Mouse (Mus musculus) kidney, adult 2 months (tissue): ENCODE results near the gene Gm17455. TPM values are rescaled to one million over a fixed set of nuclear protein-coding genes. Genes with fewer than 3 reads are reported as not detected.

Experiments used
- DNase-seq: peaks from one replicate; pipeline ENCODE4 v3.0.0; 2021
- H3K27ac ChIP-seq: fragments of 200-500 bp; 2 replicates; pipeline ENCODE4 v1.5.1; 2012; ENCODE audit warnings: low read depth, low read length, control low read depth, inconsistent platforms; ENCODE audit not compliant: insufficient read depth
- H3K27me3 ChIP-seq: fragments of 200-500 bp; replicated peaks from 2 replicates; pipeline ENCODE4 v1.6.1; 2012; ENCODE audit warnings: mild to moderate bottlenecking, moderate library complexity, low read length, inconsistent platforms; ENCODE audit not compliant: control insufficient read depth, insufficient read depth
- H3K36me3 ChIP-seq: fragments of 200-500 bp; 2 replicates; pipeline ENCODE4 v1.6.1; 2012; ENCODE audit warnings: mild to moderate bottlenecking, moderate library complexity, low read length, inconsistent platforms; ENCODE audit not compliant: control insufficient read depth, insufficient read depth
- H3K4me1 ChIP-seq: fragments of 200-500 bp; 2 replicates; pipeline ENCODE4 v1.6.1; 2011; ENCODE audit warnings: low read length; ENCODE audit not compliant: control insufficient read depth, insufficient read depth
- H3K4me3 ChIP-seq: fragments of 200-500 bp; 2 replicates; pipeline ENCODE4 v1.5.1; 2011; ENCODE audit warnings: mild to moderate bottlenecking, low read depth, low read length, control low read depth; ENCODE audit not compliant: insufficient read depth
- CTCF ChIP-seq: fragments of 200-500 bp; conservative IDR thresholded peaks from 2 replicates; pipeline ENCODE4 v1.5.1; 2011; ENCODE audit warnings: low read depth, mild to moderate bottlenecking, control low read depth, low read length, moderate library complexity, mixed read lengths; ENCODE audit not compliant: insufficient read depth, insufficient read length
- POLR2A ChIP-seq: fragments of 200-500 bp; IDR thresholded peaks from one replicate; pipeline ENCODE4 v1.6.1; 2011; ENCODE audit warnings: low read depth, low read length, control low read depth
- WGBS: fragments of 180-500 bp; shearing (Covaris S2); methylation state at CpG from one replicate; pipeline ENCODE4 v1.1.7; 2018; 5-methylcytosine and 5-hydroxymethylcytosine counted together
- polyA plus RNA-seq: library from polyadenylated mRNA; depleted of rRNA; stranded (reverse); fragments of >200 nt; gene quantifications from 2 replicates; pipeline ENCODE4 v1.2.3, GENCODE M21; 2012

Gene Gm17455
- polyA plus RNA-seq, 1 experiment, result not detected

- no peak overlapping the region for H3K4me3 ChIP-seq
- no peaks in the 10 kb centered on the region; the same call in 1 of the 2 replicates for H3K27me3 ChIP-seq
- no peaks in the 10 kb centered on the region for H3K4me1 ChIP-seq
- DNase-seq, result no peak
- 84% methylated on average over 2 of the region's 2 CpGs for WGBS
- no peak for TF ChIP-seq POLR2A
- TF ChIP-seq CTCF, result no peak
- no peaks in the 10 kb centered on the region for H3K36me3 ChIP-seq
- no peak overlapping the region for H3K27ac ChIP-seq
Observed at GRCm38 (mm10) chr10:60367145-60367544, 32.4 kb upstream of the Gm17455 start.

GRCm38 (mm10) chr10:60367904-60368303, 31.6 kb upstream of the Gm17455 start:
- DNase-seq, result no peak
- 61% methylated on average over 4 of the region's 4 CpGs for WGBS

GRCm38 (mm10) chr10:60369405-60369804, 30.1 kb upstream of the Gm17455 start:
- TF ChIP-seq POLR2A, result no peak
- no peak for TF ChIP-seq CTCF
- WGBS, result 84% methylated on average over 6 of the region's 6 CpGs
- H3K27ac ChIP-seq, result no peak overlapping the region

More at GRCm38 (mm10) chr10:60367904-60368303, 31.6 kb upstream of the Gm17455 start:
- H3K4me3 ChIP-seq, result no peak overlapping the region
- H3K4me1 ChIP-seq, result no peaks in the 10 kb centered on the region
- H3K36me3 ChIP-seq, result no peaks in the 10 kb centered on the region
- TF ChIP-seq POLR2A (no peak), CTCF (no peak)
- no peak overlapping the region for H3K27ac ChIP-seq
- H3K27me3 ChIP-seq, result no peaks in the 10 kb centered on the region; the same call in 1 of the 2 replicates

GRCm38 (mm10) chr10:60370098-60370497, 29.4 kb upstream of the Gm17455 start:
- Histone ChIP-seq H3K36me3 (no peaks in the 10 kb centered on the region), H3K27me3 (no peaks in the 10 kb centered on the region), H3K27ac (no peak overlapping the region), H3K4me1 (no peaks in the 10 kb centered on the region), H3K4me3 (no peak overlapping the region)
- TF ChIP-seq CTCF, result no peak
- TF ChIP-seq POLR2A, result no peak
- DNase-seq, result no peak
- 75% methylated on average over 2 of the region's 2 CpGs for WGBS

More at GRCm38 (mm10) chr10:60369405-60369804, 30.1 kb upstream of the Gm17455 start:
- H3K27me3 ChIP-seq, result no peaks in the 10 kb centered on the region
- no peaks in the 10 kb centered on the region for H3K4me1 ChIP-seq
- no peak overlapping the region for H3K4me3 ChIP-seq
- DNase-seq, result no peak
- no peaks in the 10 kb centered on the region for H3K36me3 ChIP-seq

- 69% methylated on average over 5 of the region's 5 CpGs for WGBS
- no peak for DNase-seq
- H3K27ac ChIP-seq, result no peak overlapping the region
Observed at GRCm38 (mm10) chr10:60370601-60371061, 28.9 kb upstream of the Gm17455 start.

GRCm38 (mm10) chr10:60371596-60372386, 27.7 kb upstream of the Gm17455 start:
- no peaks in the 10 kb centered on the region for H3K4me1 ChIP-seq
- H3K4me3 ChIP-seq, result no peak overlapping the region
- no peak for DNase-seq
- no peak overlapping the region for H3K27ac ChIP-seq
- 75% methylated on average over 5 of the region's 5 CpGs for WGBS
- no peaks in the 10 kb centered on the region for H3K27me3 ChIP-seq
- no peaks in the 10 kb centered on the region for H3K36me3 ChIP-seq
- TF ChIP-seq POLR2A (no peak), CTCF (no peak)

More at GRCm38 (mm10) chr10:60370601-60371061, 28.9 kb upstream of the Gm17455 start:
- H3K4me3 ChIP-seq, result no peak overlapping the region
- no peaks in the 10 kb centered on the region for H3K4me1 ChIP-seq
- no peaks in the 10 kb centered on the region for H3K36me3 ChIP-seq
- H3K27me3 ChIP-seq, result no peaks in the 10 kb centered on the region
- no peak for TF ChIP-seq POLR2A
- no peak for TF ChIP-seq CTCF

- H3K27ac ChIP-seq, result peak overlapping the region; percentile 34; the same call in 1 of the 2 replicates
Observed at GRCm38 (mm10) chr10:60373543-60373936, 26.0 kb upstream of the Gm17455 start.

More at GRCm38 (mm10) chr10:60373543-60373936, 26.0 kb upstream of the Gm17455 start:
- TF ChIP-seq CTCF, result no peak
- TF ChIP-seq POLR2A, result no peak
- no peaks in the 10 kb centered on the region for H3K27me3 ChIP-seq
- DNase-seq, result no peak
- WGBS, result 49% methylated on average over 6 of the region's 6 CpGs
- H3K4me3 ChIP-seq, result no peak overlapping the region
- no peaks in the 10 kb centered on the region for H3K4me1 ChIP-seq
- H3K36me3 ChIP-seq, result no peaks in the 10 kb centered on the region
